Mouse (Mus musculus): ENCODE measurements at regions not wholly inside any gene's neighbourhood (a gene's known extent, or its start where the extent isn't known, plus 50 kb on each side); places are given as distances from the start of the nearest gene placed in this dataset.

DNA sequence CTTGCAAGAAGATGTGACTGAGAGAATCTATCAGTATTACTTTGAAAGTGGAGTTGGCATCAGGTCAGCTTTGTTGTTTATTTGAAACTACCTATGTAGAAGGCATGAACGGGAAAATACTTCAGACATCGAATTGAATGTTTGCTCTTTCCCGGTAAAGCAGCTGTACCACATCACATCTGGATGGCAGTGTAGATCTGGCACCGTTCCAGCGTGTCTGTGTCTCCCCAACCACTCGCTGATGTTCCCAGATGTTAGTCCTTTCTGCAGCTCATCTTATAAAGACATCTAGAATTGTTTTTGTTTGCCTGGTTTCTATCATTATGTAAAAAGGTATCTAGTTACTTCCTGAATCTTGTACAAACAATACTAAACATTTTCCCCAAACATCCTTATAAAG is 83.1 kb upstream of the Suclg2 start:
- TF ChIP-seq CTCF (conservative IDR thresholded peaks at IDR 0.05; ENCODE audit: insufficient read depth, insufficient read length, low read depth, low read length) (no peak), POLR2A (IDR thresholded peaks at IDR 0.05; ENCODE audit: low read depth, low read length) (no peak)
